Mouse (Mus musculus) frontal cortex, postnatal 36 days (tissue): ENCODE data around the gene Gpr107.
A peak's percentile ranks its signal among the peaks of the same experiment; 100 is the strongest.

Experiments
- DNase-seq, 2 experiments: peaks; one replicate each; pipeline ENCODE4 v3.0.0; 2022; ENCODE audit warnings: low spot score in 2 of 2

The Gpr107 gene

DNA sequence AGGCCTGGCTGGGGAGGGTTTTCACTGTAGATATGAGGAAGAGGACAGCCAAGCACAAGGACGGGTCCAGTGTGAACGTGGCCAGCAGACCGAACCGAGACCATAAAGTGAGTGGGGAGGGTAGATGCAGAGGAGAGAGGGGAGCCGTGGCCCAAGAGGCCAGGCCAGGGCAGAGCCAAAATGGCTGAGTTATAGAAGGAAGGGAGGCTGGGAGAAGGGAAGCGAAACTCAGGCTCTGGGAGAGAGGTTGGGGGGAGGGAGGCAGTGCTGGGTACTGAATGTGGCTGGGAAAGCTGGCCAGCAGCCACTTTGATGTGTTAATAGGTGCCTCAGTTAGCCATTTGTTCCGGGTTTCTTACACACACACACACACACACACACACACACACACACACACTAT, 24.9 kb upstream of the Gpr107 start:
- DNase-seq = no peak

DNA sequence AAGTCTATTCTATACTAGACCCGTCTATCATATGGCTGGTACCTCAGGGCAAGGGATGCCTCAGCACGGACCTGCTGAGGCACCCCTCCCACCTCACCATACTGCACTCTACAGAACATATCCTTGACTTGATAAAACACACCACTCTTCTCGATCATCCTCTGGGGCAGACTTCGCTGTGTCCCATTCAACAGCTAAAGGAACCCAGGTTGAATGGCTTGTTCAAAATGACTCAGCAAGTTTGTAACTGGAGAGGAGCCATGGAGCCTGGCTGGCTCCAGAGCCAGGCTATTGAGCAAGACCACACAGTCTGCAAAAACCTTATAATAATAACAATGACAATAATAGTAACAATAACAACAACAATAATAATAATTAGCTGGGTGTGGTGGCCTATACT, 24.2 kb upstream of the Gpr107 start:
- DNase-seq = no peak

DNA sequence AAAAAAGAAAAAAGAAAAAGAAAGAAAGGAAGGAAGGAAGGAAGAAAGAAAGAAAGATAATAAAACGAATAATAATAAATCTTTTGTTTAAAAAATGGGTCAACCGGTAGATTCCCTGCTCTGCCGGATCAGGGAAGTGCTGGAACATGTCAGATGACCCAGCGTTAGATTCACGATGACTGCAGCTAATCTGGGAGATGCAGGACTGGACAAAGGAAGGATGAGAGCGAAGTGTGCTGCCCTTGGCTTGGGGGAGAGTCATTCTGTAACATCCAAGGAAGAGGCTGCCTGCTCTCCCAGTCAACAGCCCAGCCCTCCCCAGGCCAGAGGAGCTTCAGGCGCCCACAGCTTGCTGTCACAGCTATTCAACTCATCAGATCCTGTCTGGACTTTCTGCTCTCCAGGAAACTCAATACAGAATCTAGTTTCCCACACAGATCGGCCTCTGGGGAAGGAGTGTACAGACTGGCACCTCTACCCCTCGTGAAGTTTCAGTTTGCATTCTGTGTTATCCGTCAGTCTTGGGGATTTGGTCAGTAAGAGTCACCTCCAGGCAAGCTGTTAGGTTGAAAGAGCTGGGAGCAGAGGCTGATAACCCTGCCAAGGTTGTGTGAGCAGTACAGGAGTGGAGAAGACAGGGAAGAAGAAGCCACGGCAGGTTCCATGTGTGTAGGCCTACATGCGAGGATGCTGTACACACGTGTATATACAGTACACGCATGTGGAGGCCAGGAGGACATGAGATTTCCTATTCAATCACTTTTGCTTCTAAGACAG, 22.2 kb upstream of the Gpr107 start:
- no peak for DNase-seq

DNA sequence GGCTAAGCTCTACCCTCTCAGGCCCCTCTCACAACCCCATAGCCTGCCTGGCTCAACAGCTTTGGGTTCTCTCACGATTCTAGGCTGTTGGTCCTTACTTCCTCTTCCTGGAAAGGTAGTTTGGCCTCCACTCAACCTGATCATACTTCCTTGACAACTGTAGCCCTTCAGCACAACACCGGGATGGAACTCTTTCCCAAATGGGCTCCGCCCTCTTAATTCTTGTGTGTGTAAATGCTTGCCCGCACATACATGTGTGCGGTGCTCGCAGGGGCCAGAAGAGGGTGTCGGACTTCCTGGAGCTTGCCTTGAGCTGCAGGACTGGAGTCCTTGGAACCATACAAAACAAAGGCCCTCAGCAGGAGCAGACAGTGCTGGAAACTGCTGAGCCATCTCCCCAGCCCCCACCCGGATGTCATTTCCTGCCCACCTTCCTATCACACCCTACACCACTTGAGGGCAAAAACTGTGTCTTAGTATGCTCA, 21.3 kb upstream of the Gpr107 start:
- DNase-seq = no peak

DNA sequence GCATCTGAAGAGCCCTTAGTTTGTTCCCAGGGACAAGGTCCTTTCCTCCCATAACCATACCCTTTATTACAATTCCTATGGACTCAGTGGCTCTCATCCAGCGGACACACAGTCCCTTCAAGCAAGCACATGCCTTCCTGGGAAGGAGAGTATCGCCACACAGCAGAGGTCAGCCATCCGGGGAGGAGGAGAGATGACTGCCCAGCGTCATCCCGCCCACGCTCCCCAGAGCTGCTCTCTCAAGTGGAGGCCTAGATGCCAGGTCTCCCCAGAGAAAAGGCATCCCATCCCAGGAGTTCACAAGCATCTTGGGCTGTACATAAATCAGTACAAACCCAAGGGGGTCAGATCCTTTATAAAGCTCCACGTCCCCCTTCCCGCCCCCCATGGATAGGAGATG, 19.4 kb upstream of the Gpr107 start:
- no peak for DNase-seq

DNA sequence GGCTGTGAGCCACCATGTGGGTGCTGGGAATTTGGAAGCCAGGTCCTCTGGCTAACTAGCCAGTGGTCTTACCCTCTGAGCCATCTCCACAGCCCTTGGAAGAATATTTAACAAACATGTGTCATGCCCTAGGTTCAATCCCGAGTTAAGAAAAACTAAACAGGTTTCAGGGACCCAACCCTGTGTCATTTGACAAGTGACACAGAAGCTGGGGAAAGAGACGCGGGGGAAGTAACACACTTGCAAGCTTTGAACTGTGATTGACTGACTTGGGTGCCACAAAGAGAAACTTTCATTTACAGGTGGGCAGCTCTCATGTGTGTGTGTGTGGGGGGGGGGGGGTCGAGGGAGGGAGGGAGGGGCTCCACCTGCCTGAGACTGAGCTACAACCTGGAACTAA, 18.1 kb upstream of the Gpr107 start:
- no peak for DNase-seq

DNA sequence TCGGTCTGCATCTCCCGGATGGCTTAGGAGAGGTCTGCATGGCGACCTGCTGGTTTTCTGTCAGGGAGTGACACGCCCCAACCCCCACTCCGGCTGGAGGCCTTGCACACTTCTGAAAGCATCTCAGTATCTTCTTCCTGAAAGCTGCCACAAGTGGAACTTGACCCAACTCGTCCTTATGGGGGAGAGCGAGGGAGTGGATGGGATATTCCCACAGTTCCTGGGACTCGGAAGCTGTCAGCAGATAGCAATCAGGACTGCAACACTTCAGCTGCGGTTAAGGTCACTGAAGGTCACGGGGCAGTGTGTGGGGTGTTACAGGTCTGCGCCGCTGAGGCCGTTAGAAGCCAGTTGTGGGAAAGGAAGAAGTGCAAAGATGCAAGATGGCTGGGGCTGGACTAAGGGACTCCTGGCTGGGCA, 16.6 kb upstream of the Gpr107 start:
- DNase-seq = no peak

DNA sequence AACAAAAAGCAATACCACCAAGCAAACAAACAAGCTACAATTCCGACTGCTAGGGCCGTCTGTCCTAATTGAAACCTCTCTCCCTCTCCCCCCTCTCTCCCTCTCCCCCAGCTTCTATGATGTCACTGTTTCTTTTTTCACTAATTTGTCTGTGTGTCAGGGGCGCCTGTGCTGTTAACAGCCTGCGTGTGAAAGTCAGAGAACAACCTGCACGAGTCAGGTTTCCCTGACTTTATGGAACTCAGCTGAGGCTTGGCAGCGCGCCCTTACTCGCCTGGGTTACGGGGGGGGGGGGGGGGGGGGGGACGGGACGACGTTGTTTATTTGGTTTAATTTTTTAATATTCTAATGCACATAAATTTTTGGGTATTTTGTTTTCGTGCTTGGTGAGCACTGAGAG, 15.8 kb upstream of the Gpr107 start:
- no peak for DNase-seq

DNA sequence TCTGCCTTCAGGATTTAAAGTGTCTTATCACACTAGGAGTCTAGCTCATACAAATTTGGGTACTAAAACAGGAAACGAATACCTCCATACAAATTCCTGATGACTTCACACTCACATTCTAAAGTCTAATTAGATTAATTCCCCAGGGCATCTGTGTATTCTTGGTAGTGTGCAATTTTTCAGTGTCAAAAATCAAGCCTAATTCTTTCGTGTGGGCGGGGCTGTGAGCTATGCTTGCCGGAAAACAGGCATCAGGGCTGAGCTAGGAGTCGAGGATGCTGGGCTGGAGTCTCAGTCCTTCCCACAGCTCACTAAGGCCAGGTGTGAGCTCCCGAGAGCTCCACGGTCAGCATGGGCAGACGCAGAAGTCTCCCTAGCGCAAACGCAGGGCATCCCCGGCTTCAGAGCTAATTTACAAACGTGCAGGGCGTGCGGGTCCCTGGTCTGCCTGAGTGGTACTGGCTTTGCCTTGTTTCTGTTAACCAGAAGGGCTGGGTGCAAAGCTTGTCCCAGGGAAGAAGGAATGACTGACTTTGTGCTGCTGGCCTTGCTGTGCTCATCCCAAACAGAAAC, 15.0 kb upstream of the Gpr107 start:
- no peak for DNase-seq

DNA sequence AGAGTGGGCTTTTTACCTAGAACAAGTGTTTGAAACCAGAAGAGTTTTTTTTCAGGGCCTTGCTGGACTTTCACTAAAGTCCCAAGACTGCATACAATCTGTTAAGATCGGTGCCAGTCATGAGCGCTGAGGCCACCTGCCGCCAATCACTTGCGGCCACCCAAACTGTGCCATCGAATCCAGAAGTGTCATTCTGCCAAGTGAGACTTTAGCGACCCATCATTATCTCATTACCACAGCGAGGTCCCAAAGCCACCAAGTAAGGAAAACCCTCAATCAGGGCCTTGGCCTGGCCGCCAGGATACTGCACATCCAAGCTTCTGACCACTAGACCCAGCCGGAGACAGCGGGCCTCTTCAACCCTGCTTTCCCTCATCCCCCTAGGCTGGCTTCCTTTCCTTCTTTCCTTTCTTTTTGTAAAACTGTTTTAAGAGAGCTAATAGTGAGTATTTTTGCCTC, 12.9 kb upstream of the Gpr107 start:
- no peak for DNase-seq

DNA sequence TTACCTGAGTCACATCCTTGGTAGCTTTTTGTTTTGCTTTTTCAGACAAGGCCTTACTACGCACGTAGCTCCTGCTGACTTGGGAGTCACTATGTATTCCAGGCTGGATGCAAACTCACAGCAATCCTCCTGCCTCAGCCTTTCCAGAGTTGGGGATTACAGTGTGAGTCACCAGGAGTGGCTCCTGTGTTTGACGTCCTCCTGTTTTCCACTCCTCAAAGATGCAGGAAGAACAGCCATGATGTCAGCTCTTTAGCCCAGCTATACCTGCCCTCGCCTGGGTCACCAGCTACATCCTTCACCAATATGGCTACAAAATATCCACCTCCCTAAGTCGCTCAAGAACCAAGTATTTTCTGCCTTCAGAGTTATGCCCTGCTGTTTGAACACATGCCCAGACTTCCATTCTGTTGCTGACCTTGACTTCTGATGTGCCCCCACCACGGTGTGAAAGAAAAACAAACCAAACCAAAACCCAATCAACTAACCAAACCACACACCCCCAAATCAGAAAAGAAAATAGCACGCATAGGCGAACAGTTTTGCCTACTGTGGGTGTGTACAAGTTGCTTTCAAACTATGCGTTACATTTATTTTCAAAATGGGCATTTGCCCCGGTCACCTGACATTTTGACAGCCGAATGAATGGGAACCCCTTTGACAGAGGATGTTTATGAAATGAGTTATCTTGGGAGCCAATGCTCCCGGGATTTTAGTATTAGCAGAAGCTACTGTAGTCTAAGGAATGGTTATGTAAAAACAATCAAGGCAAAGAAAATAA, 11.9 kb upstream of the Gpr107 start:
- no peak for DNase-seq

DNA sequence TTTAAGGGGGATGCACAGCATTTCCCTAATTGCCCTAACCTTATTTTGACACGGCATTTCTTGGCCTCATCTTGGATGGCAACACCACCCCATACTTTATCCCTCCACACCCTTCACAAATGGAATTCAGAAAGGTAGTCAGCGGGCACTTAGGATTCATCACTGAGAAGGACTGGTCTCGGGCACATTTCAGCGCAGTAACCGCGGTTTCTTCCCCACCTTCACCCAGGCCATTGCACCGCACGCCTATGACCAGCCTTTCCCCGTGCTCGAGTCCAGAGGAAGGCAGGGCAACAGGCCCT, 11.4 kb upstream of the Gpr107 start:
- peak in 1 of 2 experiments; percentile 31 for DNase-seq

DNA sequence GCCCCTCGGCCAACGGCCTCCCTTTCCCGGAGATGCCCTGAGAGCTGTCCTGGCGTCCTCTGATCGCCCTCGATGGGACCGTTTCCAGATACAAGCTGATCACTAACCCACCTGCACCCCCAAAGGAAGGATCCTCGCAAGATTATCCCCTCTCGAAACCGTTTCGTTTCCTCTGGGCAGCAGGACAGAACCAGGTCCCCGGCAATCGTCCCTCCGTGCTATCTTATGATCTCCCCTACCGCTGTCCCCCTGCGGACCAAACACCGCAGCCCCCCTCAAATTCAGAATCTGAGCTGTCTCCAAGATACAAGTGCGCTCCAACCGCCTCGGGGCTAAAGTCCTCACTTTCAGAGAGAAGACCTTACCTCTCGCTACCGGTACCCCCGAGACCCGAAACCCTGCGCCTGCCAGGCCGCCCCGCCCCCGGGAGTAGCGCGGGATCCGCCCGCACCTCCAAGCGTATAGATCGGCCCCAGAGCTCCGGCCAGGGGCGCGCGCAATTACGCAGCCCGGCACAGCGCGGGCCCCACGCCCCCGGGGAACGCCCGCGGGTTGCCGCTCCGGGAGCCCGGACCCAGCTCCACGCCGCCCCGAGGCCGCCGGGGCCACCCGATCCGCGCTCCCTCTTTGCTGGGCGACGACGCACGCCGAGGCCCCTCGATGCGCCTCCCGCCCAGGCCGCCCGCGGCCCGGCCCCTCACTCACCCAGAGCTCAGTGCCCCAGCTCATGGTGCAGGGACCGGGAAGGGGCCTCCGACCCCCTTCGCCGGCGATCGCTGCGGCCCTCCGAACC, 10.8 kb upstream of the Gpr107 start:
- DNase-seq = peak; percentile 35 to 48

DNA sequence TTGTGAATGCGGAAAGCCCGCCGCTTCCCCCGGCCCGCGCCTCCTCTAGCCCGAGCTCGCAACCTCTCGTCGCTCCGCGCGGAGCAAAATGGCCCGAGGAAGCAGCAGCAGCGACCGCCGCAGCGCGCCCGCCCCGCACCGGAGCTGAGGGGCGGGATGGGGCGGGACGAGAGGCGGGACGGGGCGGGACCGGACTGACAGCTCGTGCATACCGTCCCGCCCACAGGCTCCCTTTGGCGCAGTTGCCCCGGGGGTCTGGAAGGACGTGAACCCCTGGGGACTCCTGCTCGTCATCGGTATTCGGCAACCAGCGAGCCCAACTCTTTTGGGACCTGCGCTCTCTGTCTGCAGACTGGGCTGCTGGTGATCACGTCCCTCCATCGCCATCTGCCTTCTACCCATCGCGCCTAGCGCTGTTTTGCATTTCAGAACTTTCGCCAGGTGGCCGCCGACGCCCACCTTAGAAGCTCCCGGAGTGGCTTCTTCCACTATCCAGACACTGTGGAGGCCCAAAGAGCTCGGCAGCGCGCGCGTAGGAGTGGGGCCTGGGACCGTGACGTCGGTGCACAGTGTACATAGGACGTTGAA, 10.2 kb upstream of the Gpr107 start, which contains the start of gene Fnbp1:
TSS of gene Fnbp1 (minus strand) at position 142 of the 588 bp plus-strand sequence.
- DNase-seq = peak; percentile 82 to 90

DNA sequence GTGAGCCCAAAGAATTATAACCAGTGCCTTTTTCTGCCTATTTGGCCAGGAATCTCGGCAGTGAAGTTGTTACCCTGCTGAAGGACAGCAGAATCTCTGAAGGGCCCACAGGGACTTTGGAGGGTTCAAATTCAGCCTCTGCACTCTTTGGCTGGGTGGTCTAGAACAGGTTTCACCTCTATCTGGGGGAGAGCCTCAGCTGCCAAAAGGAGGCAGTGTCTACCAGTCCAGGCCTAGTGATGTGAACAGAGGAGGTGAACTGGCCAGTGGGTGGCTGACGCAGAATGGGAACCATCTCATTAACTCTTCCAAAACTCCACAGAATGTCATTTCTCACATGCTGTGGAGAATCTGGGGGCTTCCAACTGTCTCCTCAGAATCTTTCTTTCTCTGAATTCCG, 9.6 kb upstream of the Gpr107 start:
- peak in 1 of 2 experiments; percentile 33 for DNase-seq

DNA sequence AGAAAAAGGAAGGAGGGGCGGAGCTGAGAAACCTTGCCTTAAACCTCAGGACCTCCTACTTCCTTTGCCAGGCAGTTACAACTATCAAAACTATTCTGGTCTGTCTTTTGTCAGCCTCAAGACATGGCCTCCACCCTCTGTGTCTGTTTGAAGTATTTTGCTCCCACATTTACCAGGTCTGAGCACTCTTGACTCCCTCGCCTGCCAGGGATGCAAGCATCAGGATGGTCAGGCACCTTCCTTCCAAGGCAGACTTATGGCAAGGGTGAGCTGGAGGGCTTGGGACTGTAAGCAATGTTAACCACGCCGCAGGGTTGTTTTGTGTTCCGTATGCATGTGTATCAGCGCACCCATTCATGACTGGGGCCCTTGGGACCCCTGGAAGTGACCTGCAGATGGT, 8.8 kb upstream of the Gpr107 start:
- no peak for DNase-seq

DNA sequence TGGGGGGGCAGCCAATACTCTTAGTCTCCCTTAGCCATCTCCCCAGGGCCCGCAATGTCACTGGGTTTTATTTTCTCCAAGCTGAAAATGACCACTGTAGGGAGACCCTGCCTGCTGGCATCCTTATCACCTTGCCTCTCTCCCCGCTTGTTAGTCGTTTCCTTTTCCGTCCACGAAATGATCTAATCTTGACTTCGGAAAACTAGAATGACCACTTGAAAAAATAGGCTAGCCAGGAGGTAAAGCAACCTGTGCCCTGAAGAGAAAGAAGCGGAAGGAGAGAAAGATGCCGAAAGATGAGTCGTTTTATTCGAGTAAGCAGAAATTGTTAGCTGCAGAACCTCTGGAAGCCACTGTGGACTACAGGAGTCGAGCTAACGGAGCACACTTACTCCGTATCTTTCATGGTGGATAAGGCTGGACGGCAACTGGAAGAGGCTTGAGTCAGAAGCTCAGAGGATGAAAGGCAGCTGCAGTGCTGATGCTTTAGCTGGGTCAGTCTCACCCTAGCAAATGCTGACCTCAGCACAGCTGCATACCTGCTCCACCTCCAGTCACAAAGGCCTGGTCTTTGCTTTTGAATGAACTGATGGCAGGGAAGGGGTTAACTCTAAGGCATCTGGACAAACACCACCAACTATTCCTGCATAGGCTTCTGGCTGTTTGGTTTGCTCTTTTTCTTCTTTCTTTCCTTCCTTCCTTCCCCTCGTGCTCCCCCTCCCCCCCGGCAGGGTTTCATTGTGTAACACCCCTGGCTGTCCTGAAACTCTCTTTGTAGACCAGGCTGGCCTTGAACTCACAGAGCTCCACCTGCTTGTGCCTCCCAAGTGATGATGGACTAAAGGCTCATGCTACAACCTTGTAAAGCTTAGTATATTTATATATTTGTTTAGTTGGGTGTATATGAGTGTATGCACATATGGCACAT, 8.1 kb upstream of the Gpr107 start:
- DNase-seq = no peak

DNA sequence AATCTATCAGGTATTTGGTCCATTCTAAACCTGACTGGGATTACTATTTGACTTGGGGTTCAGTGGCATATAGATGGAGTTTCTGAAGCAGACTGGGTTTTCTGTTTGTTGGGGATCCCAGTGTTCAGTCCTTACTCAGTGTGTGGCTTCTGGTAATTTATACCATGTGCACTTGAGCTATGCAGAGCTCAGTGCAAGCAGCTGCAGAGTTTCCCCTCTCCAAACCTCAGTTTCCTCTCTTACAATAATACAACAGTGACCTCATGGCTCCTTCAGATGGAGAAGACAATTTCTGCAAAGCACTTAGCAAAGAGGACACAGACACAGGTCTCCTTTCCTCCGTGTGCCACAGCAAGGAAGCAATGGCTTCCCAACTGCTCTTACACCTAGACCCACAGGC, 7.2 kb upstream of the Gpr107 start:
- DNase-seq = no peak

DNA sequence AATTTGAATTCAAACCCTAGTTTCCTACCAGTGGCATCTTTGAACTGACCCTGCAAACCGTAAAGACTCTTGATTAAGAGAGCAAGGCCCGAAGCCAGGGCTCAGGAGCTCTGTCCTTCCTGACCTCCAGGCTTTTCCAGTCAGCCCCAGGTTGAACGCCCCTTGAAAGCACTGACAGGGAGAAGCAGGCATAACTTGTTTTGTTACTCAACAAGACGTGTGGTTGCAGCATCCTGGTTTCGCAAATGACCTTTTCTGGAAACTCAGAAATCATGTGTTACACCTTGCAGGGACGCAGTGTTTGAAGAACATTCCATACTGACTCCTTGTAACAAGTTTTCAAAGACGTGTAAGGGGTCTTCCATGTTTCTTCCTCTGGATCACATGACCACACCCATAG, 5.1 kb upstream of the Gpr107 start:
- DNase-seq = no peak

DNA sequence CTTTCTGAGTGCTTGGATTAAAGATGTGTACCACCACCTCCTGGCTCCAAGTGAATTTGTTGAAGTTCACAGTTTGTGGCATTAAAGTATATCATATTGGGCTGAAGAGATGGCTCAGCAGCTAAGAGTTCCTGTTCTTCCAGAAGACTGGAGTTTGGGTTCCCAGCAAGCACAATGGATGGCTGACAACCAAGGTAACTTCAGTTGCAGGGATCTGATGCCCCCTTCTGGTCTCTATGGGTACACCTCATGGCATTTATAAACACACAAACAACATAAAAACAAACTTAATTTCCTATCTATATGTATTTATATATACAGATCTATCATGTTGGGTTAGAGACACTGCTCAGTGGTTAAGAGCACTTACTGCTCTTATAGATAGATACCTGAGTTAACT, 1.4 kb upstream of the Gpr107 start:
- no peak for DNase-seq

DNA sequence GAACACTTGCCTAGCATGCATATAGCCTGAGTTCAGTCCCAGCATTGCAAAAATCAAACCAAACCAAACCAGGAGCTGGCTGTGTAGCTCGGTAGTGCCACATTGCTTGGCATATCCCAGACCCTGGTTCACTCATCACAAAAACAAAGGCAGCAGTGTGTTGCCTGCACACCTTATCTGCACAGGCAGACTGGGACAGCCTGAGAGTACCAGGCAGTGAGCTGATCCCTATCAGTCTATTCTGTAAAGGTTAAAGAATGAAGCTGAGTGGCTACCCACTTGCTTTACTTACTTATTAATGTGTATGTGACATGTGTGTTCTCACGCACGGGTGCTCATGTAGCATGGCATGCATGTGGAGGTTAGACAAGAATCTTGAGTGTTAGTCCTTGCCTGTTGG, 4.7 kb downstream of the Gpr107 start:
- no peak for DNase-seq
